Mouse (Mus musculus): ENCODE results near the gene Spen. TPM values are rescaled to one million over a fixed set of nuclear protein-coding genes. Genes with fewer than 3 reads are reported as not detected.
A peak's percentile ranks its signal among the peaks of the same experiment; 100 is the strongest.

The Spen gene
- total RNA-seq, 1 experiment, result 58.6 TPM

DNA sequence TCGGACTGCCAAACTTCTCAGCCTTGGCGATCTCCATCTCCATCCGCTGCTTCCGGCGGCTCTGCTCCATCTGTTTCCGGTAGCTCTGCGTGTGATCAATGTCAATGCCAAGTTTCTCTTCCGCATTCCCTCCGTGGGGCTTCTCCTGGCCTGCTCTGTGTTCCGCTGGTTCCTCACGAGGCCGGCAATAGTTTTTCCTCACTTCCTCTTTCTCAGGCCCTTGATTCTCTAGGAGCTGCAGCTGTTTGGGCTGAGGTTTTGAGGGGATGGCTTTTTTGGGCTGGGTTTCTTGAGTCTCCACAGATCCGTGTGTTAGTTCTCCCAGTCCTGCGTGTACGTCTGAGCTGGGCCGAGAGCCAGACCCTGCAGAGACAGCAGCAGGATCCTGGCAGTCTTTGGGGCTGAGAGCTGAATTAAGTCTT lies 60.7 kb downstream of the Spen start:
- TF ChIP-seq MAFK (IDR thresholded peaks at IDR 0.05; ENCODE audit: insufficient read depth, low read depth, low read length) (no peak), ZNF384 (IDR thresholded peaks at IDR 0.05; ENCODE audit: low read depth, low read length) (no peak), ZC3H11A (IDR thresholded peaks at IDR 0.05; ENCODE audit: borderline replicate concordance, low read depth, low read length) (no peak), CHD2 (IDR thresholded peaks at IDR 0.05; ENCODE audit: low read depth, low read length) (no peak), HCFC1 (IDR thresholded peaks at IDR 0.05; ENCODE audit: borderline replicate concordance, insufficient read depth, low read length) (no peak)
- Histone ChIP-seq H3K4me1 (ENCODE audit: control insufficient read depth in 2 of 2, insufficient read depth in 2 of 2, low read length in 2 of 2, poor library complexity in 1 of 2) (peaks cover 3 to 7% of the 10 kb centered on the region in 2 experiments; a peak in 1 of 4 replicates), H3K27ac (ENCODE audit: insufficient read depth, low read depth, low read length, poor library complexity, severe bottlenecking) (no peak overlapping the region), H3K4me3 (ENCODE audit: insufficient read depth in 1 of 2, low read depth in 1 of 2, low read length in 2 of 2, poor library complexity in 1 of 2, severe bottlenecking in 1 of 2) (no peak overlapping the region), H3K9me3 (ENCODE audit: control insufficient read depth, insufficient read depth, low read depth, low read length) (no peaks in the 10 kb centered on the region), H3K9ac (ENCODE audit: insufficient read depth, low read depth, low read length, poor library complexity, severe bottlenecking) (no peak overlapping the region; the same call in 1 of the 2 replicates), H3K36me3 (ENCODE audit: control insufficient read depth, insufficient read depth, low read length, poor library complexity, severe bottlenecking) (peaks cover 79% of the 10 kb centered on the region)
- DNase-seq (ENCODE audit: low read depth, low spot score), result no peak
- in situ Hi-C loops (cut with MboI; ENCODE audit: low sequenced_read_pairs in 2 of 2, unreplicated experiment in 2 of 2), result loop anchor here in 1 of 2 experiments (5.0 kb wide), 1 partner anchor 75 kb away; no protein-coding TSS in a partner anchor

DNA sequence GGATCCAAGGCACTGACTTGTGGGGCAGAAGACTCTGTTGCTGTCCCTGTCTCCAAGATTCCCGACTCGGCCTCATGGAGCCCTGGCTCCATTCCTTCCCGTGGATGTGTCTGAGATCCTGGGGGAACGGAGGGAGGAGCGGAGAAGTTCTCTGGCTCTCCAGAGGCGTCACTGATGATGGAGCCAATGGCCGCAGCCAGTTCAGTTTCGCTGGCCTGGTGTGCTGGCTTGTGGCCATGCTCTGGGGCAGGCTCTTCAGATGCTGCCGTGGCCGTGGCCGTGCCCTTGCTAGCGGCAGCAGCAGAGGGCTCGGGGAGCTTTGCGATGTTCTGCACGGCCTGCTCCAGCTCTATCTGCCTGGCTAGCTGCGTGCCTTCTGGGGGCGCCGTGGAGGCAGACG lies 64.0 kb downstream of the Spen start:
- H3K36me3 ChIP-seq (ENCODE audit: control insufficient read depth, insufficient read depth, low read length, poor library complexity, severe bottlenecking), result peaks cover 92% of the 10 kb centered on the region
- peaks cover 3 to 7% of the 10 kb centered on the region in 2 experiments; a peak in 1 of 4 replicates for H3K4me1 ChIP-seq (ENCODE audit: control insufficient read depth in 2 of 2, insufficient read depth in 2 of 2, low read length in 2 of 2, poor library complexity in 1 of 2)
- DNase-seq (ENCODE audit: low read depth, low spot score), result no peak
- H3K9me3 ChIP-seq (ENCODE audit: control insufficient read depth, insufficient read depth, low read depth, low read length), result no peaks in the 10 kb centered on the region
- 0 out of 4 replicates have a peak overlapping the region, but pooled peaks of 1 of the 2 experiments have one; percentile 4 for H3K4me3 ChIP-seq (ENCODE audit: insufficient read depth in 1 of 2, low read depth in 1 of 2, low read length in 2 of 2, poor library complexity in 1 of 2, severe bottlenecking in 1 of 2)
- H3K9ac ChIP-seq (ENCODE audit: insufficient read depth, low read depth, low read length, poor library complexity, severe bottlenecking), result no peak overlapping the region
- TF ChIP-seq ZNF384 (IDR thresholded peaks at IDR 0.05; ENCODE audit: low read depth, low read length) (no peak), HCFC1 (IDR thresholded peaks at IDR 0.05; ENCODE audit: borderline replicate concordance, insufficient read depth, low read length) (no peak), MAFK (IDR thresholded peaks at IDR 0.05; ENCODE audit: insufficient read depth, low read depth, low read length) (no peak), ZC3H11A (IDR thresholded peaks at IDR 0.05; ENCODE audit: borderline replicate concordance, low read depth, low read length) (no peak), CHD2 (IDR thresholded peaks at IDR 0.05; ENCODE audit: low read depth, low read length) (no peak)
- H3K27ac ChIP-seq (ENCODE audit: insufficient read depth, low read depth, low read length, poor library complexity, severe bottlenecking), result no peak overlapping the region
- in situ Hi-C loops (cut with MboI; ENCODE audit: low sequenced_read_pairs in 2 of 2, unreplicated experiment in 2 of 2), result no loop called here

DNA sequence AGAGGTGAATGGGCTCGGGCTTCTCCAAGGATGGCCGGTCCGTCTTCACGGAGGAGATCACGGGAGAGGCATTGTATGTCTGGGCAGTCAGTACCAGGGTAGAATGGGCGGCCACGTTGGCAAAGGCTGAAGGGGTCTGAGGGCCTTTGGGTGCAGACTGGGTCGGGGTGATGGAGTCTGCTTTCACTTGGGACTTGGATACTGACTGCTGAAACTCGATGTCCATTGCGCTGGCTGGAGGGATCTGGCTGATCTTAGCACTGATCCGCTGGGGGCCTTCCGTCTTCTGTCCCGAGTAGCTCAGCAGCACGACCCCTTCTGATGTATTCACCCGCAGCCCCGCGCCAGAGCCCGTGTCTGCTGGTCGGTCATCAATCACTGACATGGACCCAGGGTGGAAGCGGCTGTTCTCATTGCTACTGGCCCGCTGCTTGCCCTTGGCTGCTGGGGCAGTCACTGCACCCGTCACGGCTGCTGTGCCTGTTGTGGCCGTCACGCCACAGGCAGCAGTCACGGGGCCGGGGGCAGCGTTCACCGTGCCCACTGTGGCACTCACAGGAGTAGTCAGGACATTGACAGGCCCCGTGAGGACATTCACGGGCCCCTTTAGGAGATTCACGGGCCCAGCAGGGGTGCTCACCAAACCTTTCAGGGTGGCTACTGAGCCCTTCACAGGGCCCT lies 65.6 kb downstream of the Spen start:
- in situ Hi-C loops (cut with MboI; ENCODE audit: low sequenced_read_pairs in 2 of 2, unreplicated experiment in 2 of 2), result no loop called here
- Histone ChIP-seq H3K9ac (ENCODE audit: insufficient read depth, low read depth, low read length, poor library complexity, severe bottlenecking) (no peak overlapping the region), H3K36me3 (ENCODE audit: control insufficient read depth, insufficient read depth, low read length, poor library complexity, severe bottlenecking) (peaks cover 90% of the 10 kb centered on the region), H3K9me3 (ENCODE audit: control insufficient read depth, insufficient read depth, low read depth, low read length) (no peaks in the 10 kb centered on the region), H3K4me3 (ENCODE audit: insufficient read depth in 1 of 2, low read depth in 1 of 2, low read length in 2 of 2, poor library complexity in 1 of 2, severe bottlenecking in 1 of 2) (no peak overlapping the region), H3K4me1 (ENCODE audit: control insufficient read depth in 2 of 2, insufficient read depth in 2 of 2, low read length in 2 of 2, poor library complexity in 1 of 2) (peaks cover 3 to 7% of the 10 kb centered on the region in 2 experiments; a peak in 1 of 4 replicates), H3K27ac (ENCODE audit: insufficient read depth, low read depth, low read length, poor library complexity, severe bottlenecking) (no peak overlapping the region)
- DNase-seq (ENCODE audit: low read depth, low spot score), result no peak
- TF ChIP-seq ZNF384 (IDR thresholded peaks at IDR 0.05; ENCODE audit: low read depth, low read length) (no peak), MAFK (IDR thresholded peaks at IDR 0.05; ENCODE audit: insufficient read depth, low read depth, low read length) (no peak), ZC3H11A (IDR thresholded peaks at IDR 0.05; ENCODE audit: borderline replicate concordance, low read depth, low read length) (no peak), HCFC1 (IDR thresholded peaks at IDR 0.05; ENCODE audit: borderline replicate concordance, insufficient read depth, low read length) (no peak), CHD2 (IDR thresholded peaks at IDR 0.05; ENCODE audit: low read depth, low read length) (no peak)

DNA sequence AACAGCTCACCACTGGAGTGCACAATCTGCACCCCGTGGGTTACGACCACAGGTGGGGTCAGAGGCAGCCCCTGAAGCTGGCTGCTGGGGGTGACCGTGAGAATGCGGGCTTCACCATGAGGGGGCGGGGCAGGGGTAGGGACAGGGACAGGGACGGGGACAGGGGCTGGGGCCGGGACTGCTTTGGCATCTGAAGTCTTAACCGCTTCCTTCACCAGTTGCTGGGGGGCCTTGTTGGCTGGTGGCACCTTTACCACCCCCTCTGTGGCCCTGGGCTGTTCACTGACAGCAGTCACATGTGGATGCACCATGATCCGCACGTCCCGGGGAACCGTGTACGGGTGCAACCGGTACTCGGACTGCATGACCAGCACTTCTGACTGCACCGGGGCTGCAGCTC lies 66.9 kb downstream of the Spen start:
- H3K9ac ChIP-seq (ENCODE audit: insufficient read depth, low read depth, low read length, poor library complexity, severe bottlenecking), result no peak overlapping the region
- H3K4me3 ChIP-seq (ENCODE audit: insufficient read depth in 1 of 2, low read depth in 1 of 2, low read length in 2 of 2, poor library complexity in 1 of 2, severe bottlenecking in 1 of 2), result no peak overlapping the region
- peaks cover 86% of the 10 kb centered on the region for H3K36me3 ChIP-seq (ENCODE audit: control insufficient read depth, insufficient read depth, low read length, poor library complexity, severe bottlenecking)
- peaks cover 3 to 5% of the 10 kb centered on the region in 2 experiments; a peak in 1 of 4 replicates for H3K4me1 ChIP-seq (ENCODE audit: control insufficient read depth in 2 of 2, insufficient read depth in 2 of 2, low read length in 2 of 2, poor library complexity in 1 of 2)
- no peak for DNase-seq (ENCODE audit: low read depth, low spot score)
- TF ChIP-seq MAFK (IDR thresholded peaks at IDR 0.05; ENCODE audit: insufficient read depth, low read depth, low read length) (no peak), ZC3H11A (IDR thresholded peaks at IDR 0.05; ENCODE audit: borderline replicate concordance, low read depth, low read length) (no peak), HCFC1 (IDR thresholded peaks at IDR 0.05; ENCODE audit: borderline replicate concordance, insufficient read depth, low read length) (no peak), ZNF384 (IDR thresholded peaks at IDR 0.05; ENCODE audit: low read depth, low read length) (no peak)
- no peaks in the 10 kb centered on the region for H3K9me3 ChIP-seq (ENCODE audit: control insufficient read depth, insufficient read depth, low read depth, low read length)
- no peak overlapping the region for H3K27ac ChIP-seq (ENCODE audit: insufficient read depth, low read depth, low read length, poor library complexity, severe bottlenecking)
- in situ Hi-C loops (cut with MboI; ENCODE audit: low sequenced_read_pairs in 2 of 2, unreplicated experiment in 2 of 2), result no loop called here
